Mouse (Mus musculus): ENCODE results near the gene Gm20865. TPM values are rescaled to one million over a fixed set of nuclear protein-coding genes. Genes with fewer than 3 reads are reported as not detected.
"Not testable (repeated sequence)": the region's sequence is repeated elsewhere in the genome, so short reads cannot be mapped to it uniquely, and the experiment has no call there.

Gm20865 gene
- not detected for polyA plus RNA-seq (2017; shearing (Covaris generic))

- not testable (repeated sequence) for ATAC-seq
Measured at GRCm38 (mm10) chrY:21241275-21241674, at the start of gene Gm20865. TSS of gene Gm20865 (plus strand) at chrY:21241575.

Other genes with a start within 250 kb of the Gm20865 start
- gene Gm29866, start 247.9 kb upstream of the Gm20865 start, polyA plus RNA-seq (2017; shearing (Covaris generic)): not detected
- not detected for gene Gm20909, start 77.0 kb upstream of the Gm20865 start, polyA plus RNA-seq (2017; shearing (Covaris generic))